Mouse (Mus musculus): Measurements from ENCODE around the gene Ncor2. TPM values are rescaled to one million over a fixed set of nuclear protein-coding genes. Genes with fewer than 3 reads are reported as not detected.

The Ncor2 gene
- total and polyA plus RNA-seq, 3 experiments: 5.0 to 46.8 TPM; not detected in 1

GRCm38 (mm10) chr5:125085097-125085617 lies 93.9 kb downstream of the Ncor2 start:
- no peaks in the 10 kb centered on the region for H3K9me3 ChIP-seq (replicated peaks; ENCODE audit: insufficient read depth, low read length)
- H3K9ac ChIP-seq (ENCODE audit: control insufficient read depth, low read depth, low read length, poor library complexity, severe bottlenecking): no peak overlapping the region
- no peak overlapping the region for H3K4me3 ChIP-seq (ENCODE audit: control insufficient read depth in 1 of 2, insufficient read depth in 1 of 2, low read depth in 2 of 2, low read length in 2 of 2)
- TF ChIP-seq TBP (IDR thresholded peaks at IDR 0.05; ENCODE audit: low read depth, low read length) (no peak), ZNF384 (IDR thresholded peaks at IDR 0.05; ENCODE audit: low read depth, low read length) (no peak), GATA1 (IDR thresholded peaks at IDR 0.05; ENCODE audit: low read depth, low read length) (no peak), BHLHE40 (IDR thresholded peaks at IDR 0.05; ENCODE audit: borderline replicate concordance, low read depth, low read length) (no peak), MYC (IDR thresholded peaks at IDR 0.05; ENCODE audit: low read depth, low read length) (no peak), ETS1 (IDR thresholded peaks at IDR 0.05; ENCODE audit: low read depth, low read length) (no peak), CTCF (IDR thresholded peaks at IDR 0.05 in 2 of 3, conservative IDR thresholded peaks at IDR 0.05 in 1 of 3; ENCODE audit: control insufficient read depth in 1 of 3, insufficient read depth in 1 of 3, low read depth in 2 of 3, low read length in 3 of 3, poor library complexity in 1 of 3, severe bottlenecking in 1 of 3) (no peak), POLR2AphosphoS5 (IDR thresholded peaks at IDR 0.05; ENCODE audit: borderline replicate concordance, low read depth, low read length) (no peak), KAT2A (conservative IDR thresholded peaks at IDR 0.05; ENCODE audit: low read depth, low read length) (no peak), MXI1 (IDR thresholded peaks at IDR 0.05; ENCODE audit: low read depth, low read length) (no peak), MYB (IDR thresholded peaks at IDR 0.05; ENCODE audit: low read depth, low read length) (no peak), CHD2 (IDR thresholded peaks at IDR 0.05; ENCODE audit: low read length) (no peak), MAX (IDR thresholded peaks at IDR 0.05; ENCODE audit: low read length) (no peak)
- no peaks in the 10 kb centered on the region; a peak in 1 of 4 replicates for H3K36me3 ChIP-seq (ENCODE audit: control insufficient read depth in 1 of 2, insufficient read depth in 2 of 2, low read length in 2 of 2)
- no peaks in the 10 kb centered on the region for H3K27me3 ChIP-seq (ENCODE audit: control insufficient read depth in 1 of 2, insufficient read depth in 2 of 2, low read length in 2 of 2)
- no peak for DNase-seq (ENCODE audit: low read depth, low spot score)
- no peaks in the 10 kb centered on the region for H3K79me2 ChIP-seq (ENCODE audit: control insufficient read depth, insufficient read depth, low read length, poor library complexity)
- H3K4me1 ChIP-seq (ENCODE audit: control insufficient read depth in 1 of 2, insufficient read depth in 2 of 2, low read length in 2 of 2): no peaks in the 10 kb centered on the region
- H3K27ac ChIP-seq (ENCODE audit: control insufficient read depth, low read depth, low read length): no peak overlapping the region

DNA sequence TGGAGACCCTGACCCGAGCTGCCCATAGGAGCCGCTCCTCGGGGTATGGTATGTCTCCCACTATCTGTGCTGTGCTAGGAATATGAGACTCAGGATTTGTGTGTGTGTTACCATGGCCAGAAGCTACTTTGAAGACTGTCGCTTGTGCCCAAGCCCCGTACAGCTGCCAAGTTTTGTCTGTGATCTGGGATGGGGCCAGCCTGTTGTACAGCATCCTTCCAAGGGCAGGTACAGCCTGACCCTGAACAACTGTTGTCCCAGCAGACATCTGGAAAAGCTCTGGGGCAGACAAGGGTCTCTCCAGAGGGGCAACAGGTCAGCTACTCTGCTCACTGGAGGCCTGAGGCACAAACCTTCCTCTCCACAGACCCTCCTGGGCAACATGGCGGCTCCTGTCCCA lies 95.3 kb downstream of the Ncor2 start:
- Histone ChIP-seq H3K27me3 (ENCODE audit: control insufficient read depth in 1 of 2, insufficient read depth in 2 of 2, low read length in 2 of 2) (no peaks in the 10 kb centered on the region), H3K79me2 (ENCODE audit: control insufficient read depth, insufficient read depth, low read length, poor library complexity) (no peaks in the 10 kb centered on the region), H3K4me3 (ENCODE audit: control insufficient read depth in 1 of 2, insufficient read depth in 1 of 2, low read depth in 2 of 2, low read length in 2 of 2) (no peak overlapping the region), H3K27ac (ENCODE audit: control insufficient read depth, low read depth, low read length) (no peak overlapping the region), H3K9me3 (replicated peaks; ENCODE audit: insufficient read depth, low read length) (no peaks in the 10 kb centered on the region), H3K4me1 (ENCODE audit: control insufficient read depth in 1 of 2, insufficient read depth in 2 of 2, low read length in 2 of 2) (no peaks in the 10 kb centered on the region), H3K36me3 (ENCODE audit: control insufficient read depth in 1 of 2, insufficient read depth in 2 of 2, low read length in 2 of 2) (no peaks in the 10 kb centered on the region; a peak in 1 of 4 replicates), H3K9ac (ENCODE audit: control insufficient read depth, low read depth, low read length, poor library complexity, severe bottlenecking) (no peak overlapping the region)
- TF ChIP-seq MYB (IDR thresholded peaks at IDR 0.05; ENCODE audit: low read depth, low read length) (no peak), USF2 (IDR thresholded peaks at IDR 0.05; ENCODE audit: borderline replicate concordance in 1 of 2, insufficient read depth in 1 of 2, low read depth in 1 of 2, low read length in 2 of 2) (no peak), POLR2AphosphoS5 (IDR thresholded peaks at IDR 0.05; ENCODE audit: borderline replicate concordance, low read depth, low read length) (no peak)
- DNase-seq (ENCODE audit: low read depth, low spot score): no peak
